Mouse (Mus musculus) adrenal gland, adult (tissue): ENCODE measurements around the gene Rbbp8nl.

Experiments used
- DNase-seq, 2 experiments: peaks; one replicate each; pipeline ENCODE4 v3.0.0; 2022 to 2023; ENCODE audit warnings: low spot score in 1 of 2; ENCODE audit not compliant: inconsistent age in 2 of 2

The Rbbp8nl gene

GRCm38 (mm10) chr2:180289440-180290108, at the start of gene Rbbp8nl:
TSS of gene Rbbp8nl (minus strand) at chr2:180289879.
- no peak for DNase-seq

GRCm38 (mm10) chr2:180334551-180334986, 44.9 kb upstream of the Rbbp8nl start, which contains the start of gene Gata5:
TSS of gene Gata5 (minus strand) at chr2:180334699.
- peak in 1 of 2 experiments; percentile 50 for DNase-seq

- peak in 1 of 2 experiments; percentile 49 for DNase-seq
Observed at GRCm38 (mm10) chr2:180333778-180334550, 44.3 kb upstream of the Rbbp8nl start.

GRCm38 (mm10) chr2:180329466-180329865, 39.8 kb upstream of the Rbbp8nl start:
- DNase-seq: no peak

- no peak for DNase-seq
Observed at GRCm38 (mm10) chr2:180322674-180323355, 33.1 kb upstream of the Rbbp8nl start.

- DNase-seq: no peak
Observed at GRCm38 (mm10) chr2:180320216-180320615, 30.5 kb upstream of the Rbbp8nl start.

- DNase-seq: no peak
Observed at GRCm38 (mm10) chr2:180317591-180317990, 27.9 kb upstream of the Rbbp8nl start.

- no peak for DNase-seq
Observed at GRCm38 (mm10) chr2:180314292-180314691, 24.6 kb upstream of the Rbbp8nl start.

GRCm38 (mm10) chr2:180311147-180311546, 21.5 kb upstream of the Rbbp8nl start:
- peak; percentile 15 to 41 for DNase-seq

GRCm38 (mm10) chr2:180307680-180308079, 18.0 kb upstream of the Rbbp8nl start:
- DNase-seq: no peak

- DNase-seq: no peak
Observed at GRCm38 (mm10) chr2:180306423-180307168, 16.9 kb upstream of the Rbbp8nl start.

GRCm38 (mm10) chr2:180306009-180306408, 16.3 kb upstream of the Rbbp8nl start:
- DNase-seq: no peak

- no peak for DNase-seq
Observed at GRCm38 (mm10) chr2:180305490-180305889, 15.8 kb upstream of the Rbbp8nl start.

- no peak for DNase-seq
Observed at GRCm38 (mm10) chr2:180304554-180304953, 14.9 kb upstream of the Rbbp8nl start.

GRCm38 (mm10) chr2:180303468-180303867, 13.8 kb upstream of the Rbbp8nl start:
- no peak for DNase-seq

- no peak for DNase-seq
Observed at GRCm38 (mm10) chr2:180302201-180302600, 12.5 kb upstream of the Rbbp8nl start.

GRCm38 (mm10) chr2:180300771-180301170, 11.1 kb upstream of the Rbbp8nl start:
- DNase-seq: no peak

- DNase-seq: peak in 1 of 2 experiments; percentile 44
Observed at GRCm38 (mm10) chr2:180300252-180300651, 10.6 kb upstream of the Rbbp8nl start.

- no peak for DNase-seq
Observed at GRCm38 (mm10) chr2:180292906-180293305, 3.2 kb upstream of the Rbbp8nl start.

- no peak for DNase-seq
Observed at GRCm38 (mm10) chr2:180292026-180292425, 2.3 kb upstream of the Rbbp8nl start.

GRCm38 (mm10) chr2:180291566-180291965, 1.9 kb upstream of the Rbbp8nl start:
- no peak for DNase-seq
